Mouse (Mus musculus) kidney, embryonic 15.5 days (tissue): Measurements from ENCODE around the gene Rpl36a. TPM values are rescaled to one million over a fixed set of nuclear protein-coding genes. Genes with fewer than 3 reads are reported as not detected.

ENCODE experiments used
- ATAC-seq: fragments of 200-750 bp; cut with Nextera tagmentation; replicated peaks from 2 replicates; pipeline ENCODE4 v1.8.0; 2017; ENCODE audit warnings: moderate TSS enrichment; ENCODE audit not compliant: low FRiP score
- H3K27ac ChIP-seq: fragments of 300-500 bp; sonication (generic); 2 replicates; pipeline ENCODE4 v1.5.1; 2015; ENCODE audit warnings: mild to moderate bottlenecking, inconsistent platforms
- H3K27me3 ChIP-seq: fragments of 300-500 bp; sonication (generic); 2 replicates; pipeline ENCODE4 v1.6.1; 2015; ENCODE audit warnings: inconsistent platforms
- H3K36me3 ChIP-seq: fragments of 300-500 bp; sonication (generic); 2 replicates; pipeline ENCODE4 v1.6.1; 2015; ENCODE audit warnings: inconsistent platforms
- H3K4me1 ChIP-seq: fragments of 300-500 bp; sonication (generic); 2 replicates; pipeline ENCODE4 v1.6.1; 2015; ENCODE audit warnings: inconsistent platforms
- H3K4me2 ChIP-seq: fragments of 300-500 bp; sonication (generic); 2 replicates; pipeline ENCODE4 v1.6.1; 2015; ENCODE audit warnings: moderate library complexity, mild to moderate bottlenecking, inconsistent platforms
- H3K4me3 ChIP-seq: fragments of 300-500 bp; sonication (generic); replicated peaks from 2 replicates; pipeline ENCODE4 v1.5.1; 2015; ENCODE audit warnings: mild to moderate bottlenecking, inconsistent platforms
- H3K9ac ChIP-seq: fragments of 300-500 bp; sonication (generic); 2 replicates; pipeline ENCODE4 v1.6.1; 2015; ENCODE audit warnings: mild to moderate bottlenecking, inconsistent platforms
- H3K9me3 ChIP-seq: fragments of 300-500 bp; sonication (generic); replicated peaks from 2 replicates; pipeline ENCODE4 v1.6.1; 2016; ENCODE audit warnings: inconsistent platforms
- WGBS: fragments of 180-500 bp; shearing (Covaris S2); methylation state at CpG from one replicate; pipeline ENCODE4 v1.1.7; 2015; ENCODE audit warnings: mixed read lengths; 5-methylcytosine and 5-hydroxymethylcytosine counted together
- polyA plus RNA-seq: library from polyadenylated mRNA; unstranded; fragments of >200 nt; fragmentation: Nextera tagmentation; extraction: Ambion mirVana; gene quantifications from 2 replicates; pipeline ENCODE4 v1.2.1, GENCODE M21; 2015

Rpl36a gene
- polyA plus RNA-seq, 1 experiment from 2014 or later: 426 TPM

DNA sequence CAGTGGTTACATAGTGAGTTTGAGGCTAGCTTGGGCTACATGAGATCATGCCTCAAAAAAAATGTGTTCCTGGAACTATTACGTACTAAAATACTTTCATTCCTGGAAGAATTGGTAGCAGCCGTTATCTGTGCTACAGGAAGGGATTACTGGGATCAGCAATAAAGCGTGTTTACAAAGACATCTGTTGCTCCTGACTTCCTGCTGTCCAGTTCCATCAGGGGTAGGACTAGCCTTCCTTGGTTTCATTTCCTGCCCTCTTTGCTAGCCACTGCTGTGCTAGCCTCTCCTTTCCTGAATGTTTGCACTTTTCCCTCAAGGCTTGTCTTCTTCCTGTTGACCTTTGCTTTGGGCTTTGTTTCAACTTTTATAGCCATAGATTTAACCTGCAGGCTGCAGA, 50.4 kb downstream of the Rpl36a start:
- no peak for ATAC-seq
- WGBS: 53% methylated on average over 3 of the region's 3 CpGs
- no peak overlapping the region for H3K4me2 ChIP-seq
- H3K27me3 ChIP-seq: peaks cover 9% of the 10 kb centered on the region; the same call in 1 of the 2 replicates
- H3K9me3 ChIP-seq: no peaks in the 10 kb centered on the region
- H3K4me1 ChIP-seq: no peaks in the 10 kb centered on the region
- no peak overlapping the region for H3K9ac ChIP-seq
- no peak overlapping the region for H3K27ac ChIP-seq
- no peak overlapping the region for H3K4me3 ChIP-seq
- no peaks in the 10 kb centered on the region for H3K36me3 ChIP-seq

Other genes with a start within 250 kb of the Rpl36a start
- 0.80 and 0.97 TPM in 2 replicates for gene Drp2, start 181.1 kb upstream of the Rpl36a start, polyA plus RNA-seq
- not detected in 2 replicates for gene Taf7l, start 109.2 kb upstream of the Rpl36a start, polyA plus RNA-seq
- 85.7 and 94.1 TPM in 2 replicates for gene Timm8a1, start 43.8 kb upstream of the Rpl36a start, polyA plus RNA-seq
- gene Btk, start 2.1 kb upstream of the Rpl36a start, polyA plus RNA-seq: 1.1 TPM in 2 replicates
- gene Gla, start 15.5 kb downstream of the Rpl36a start, polyA plus RNA-seq: 5.7 TPM in 2 replicates
- 159 and 167 TPM in 2 replicates for gene Hnrnph2, start 15.5 kb downstream of the Rpl36a start, polyA plus RNA-seq
- gene Armcx4, start 100.9 kb downstream of the Rpl36a start, polyA plus RNA-seq: 4.5 and 4.6 TPM in 2 replicates
- 50.5 and 55.0 TPM in 2 replicates for gene Armcx1, start 132.3 kb downstream of the Rpl36a start, polyA plus RNA-seq
- gene Armcx6, start 165.8 kb downstream of the Rpl36a start, polyA plus RNA-seq: 22.6 and 22.9 TPM in 2 replicates
- 61.5 and 63.5 TPM in 2 replicates for gene Armcx3, start 170.9 kb downstream of the Rpl36a start, polyA plus RNA-seq
- 73.8 and 78.4 TPM in 2 replicates for gene Armcx2, start 223.6 kb downstream of the Rpl36a start, polyA plus RNA-seq